Mouse (Mus musculus) bone marrow, adult 2 months (tissue): ENCODE measurements around the gene Emp2.

Experiments
- CTCF ChIP-seq: fragments of 200-500 bp; IDR thresholded peaks from 2 replicates; pipeline ENCODE4 v1.5.1; 2011; ENCODE audit warnings: low read length, control low read depth; ENCODE audit not compliant: control insufficient read depth, insufficient read depth
- POLR2A ChIP-seq: fragments of 200-500 bp; IDR thresholded peaks from 2 replicates; pipeline ENCODE4 v1.6.1; 2011; ENCODE audit warnings: low read depth, mild to moderate bottlenecking, control low read depth, low read length, borderline replicate concordance; ENCODE audit not compliant: control insufficient read depth

DNA sequence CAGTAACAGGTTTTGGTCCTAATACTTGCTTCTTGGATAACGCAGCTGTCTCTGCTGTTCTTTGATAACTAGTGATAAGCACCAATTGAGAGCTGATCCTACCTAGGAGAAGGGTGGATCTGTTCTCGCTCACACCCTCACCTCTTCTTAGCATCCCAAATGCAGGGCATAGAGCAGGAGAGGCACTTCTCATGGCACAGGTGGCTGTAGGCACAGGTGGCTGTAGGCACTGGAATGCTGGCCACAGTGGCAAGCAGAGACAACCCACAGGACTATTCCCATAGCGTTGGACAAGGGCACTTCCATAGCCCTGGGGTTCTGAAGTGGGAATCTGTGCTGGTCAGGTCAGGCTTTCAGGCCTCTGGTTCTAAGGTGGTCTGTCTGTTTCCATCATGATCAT is 31.9 kb downstream of the Emp2 start:
- TF ChIP-seq POLR2A (no peak), CTCF (no peak)
